Mouse (Mus musculus) CH12.LX (cell line): ENCODE results near the gene Oxtr. TPM values are rescaled to one million over a fixed set of nuclear protein-coding genes. Genes with fewer than 3 reads are reported as not detected.

ENCODE experiments used
- DNase-seq: peaks from one replicate; pipeline ENCODE4 v3.0.0-alpha.2; 2013; ENCODE audit errors: extremely low read depth
- H3K27ac ChIP-seq: 2 replicates; pipeline ENCODE4 v1.5.1; 2012; ENCODE audit warnings: low read depth, mild to moderate bottlenecking, control low read depth, moderate library complexity; ENCODE audit not compliant: insufficient read depth
- H3K27me3 ChIP-seq: replicated peaks from 2 replicates; pipeline ENCODE3; 2012; ENCODE audit warnings: inconsistent platforms
- H3K36me3 ChIP-seq, 2 experiments: replicated peaks in 1 of 2; 2 replicates each; pipeline versions ENCODE3 to v1.6.1; 2012; ENCODE audit warnings: inconsistent platforms in 1 of 2, low read length in 1 of 2, mild to moderate bottlenecking in 1 of 2, mixed read lengths in 1 of 2, moderate library complexity in 1 of 2; ENCODE audit not compliant: control insufficient read depth in 1 of 2, insufficient read depth in 1 of 2
- H3K4me1 ChIP-seq, 2 experiments: 2 replicates each; pipeline ENCODE4 v1.6.1; 2012; ENCODE audit warnings: inconsistent platforms in 1 of 2, moderate library complexity in 1 of 2; ENCODE audit not compliant: insufficient read depth in 2 of 2, control insufficient read depth in 1 of 2
- H3K4me2 ChIP-seq: 2 replicates; pipeline ENCODE4 v1.6.1; 2012; ENCODE audit warnings: low read depth, mild to moderate bottlenecking, control low read depth; ENCODE audit not compliant: poor library complexity, insufficient read depth, severe bottlenecking
- H3K4me3 ChIP-seq, 3 experiments: fragments of 150-350 bp in 1 of 3; sonication (generic) in 1 of 3; replicated peaks in 1 of 3; 2 replicates each; pipeline versions ENCODE3 to v1.5.1; 2011 to 2012; ENCODE audit warnings: low read depth in 2 of 3, low read length in 2 of 3, mild to moderate bottlenecking in 2 of 3, moderate library complexity in 2 of 3, control low read depth in 1 of 3, improper control_type of control experiment in 1 of 3, inconsistent platforms in 1 of 3, mixed read lengths in 1 of 3; ENCODE audit not compliant: poor library complexity in 1 of 3
- H3K79me2 ChIP-seq: replicated peaks from 2 replicates; pipeline ENCODE4 v1.6.1; 2012; ENCODE audit warnings: mild to moderate bottlenecking, moderate library complexity; ENCODE audit not compliant: control insufficient read depth, poor library complexity, insufficient read depth, severe bottlenecking; ENCODE audit errors: extremely low read depth
- H3K9ac ChIP-seq: 2 replicates; pipeline ENCODE4 v1.6.1; 2012; ENCODE audit warnings: low read depth, mild to moderate bottlenecking, control low read depth, moderate library complexity; ENCODE audit not compliant: insufficient read depth
- H3K9me3 ChIP-seq: replicated peaks from 2 replicates; pipeline ENCODE3; 2012; ENCODE audit warnings: low read length, inconsistent platforms, mixed read lengths
- BHLHE40 ChIP-seq: IDR thresholded peaks from 2 replicates; pipeline ENCODE4 v1.6.1; 2011; ENCODE audit warnings: mild to moderate bottlenecking, low read depth, low read length, improper control_type of control experiment
- CHD2 ChIP-seq: IDR thresholded peaks from 2 replicates; pipeline ENCODE4 v1.6.1; 2011; ENCODE audit warnings: low read length, improper control_type of control experiment
- CTCF ChIP-seq, 2 experiments: IDR thresholded peaks in 1 of 2; conservative IDR thresholded peaks in 1 of 2; 2 replicates each; pipeline ENCODE4 v1.5.1; 2011 to 2012; ENCODE audit warnings: low read depth in 2 of 2, low read length in 2 of 2, improper control_type of control experiment in 1 of 2, inconsistent platforms in 1 of 2, mild to moderate bottlenecking in 1 of 2, moderate library complexity in 1 of 2
- ELF1 ChIP-seq: IDR thresholded peaks from 2 replicates; pipeline ENCODE4 v1.6.1; 2014; ENCODE audit warnings: low read depth, mild to moderate bottlenecking, inconsistent platforms, low read length, improper control_type of control experiment
- GABPA ChIP-seq: IDR thresholded peaks from 2 replicates; pipeline ENCODE4 v1.6.1; 2012; ENCODE audit warnings: low read depth, low read length, improper control_type of control experiment, inconsistent platforms; ENCODE audit not compliant: insufficient replicate concordance
- HCFC1 ChIP-seq: IDR thresholded peaks from 2 replicates; pipeline ENCODE4 v1.6.1; 2012; ENCODE audit warnings: low read depth, mild to moderate bottlenecking, inconsistent platforms, low read length, improper control_type of control experiment
- JUN ChIP-seq: IDR thresholded peaks from 2 replicates; pipeline ENCODE4 v1.6.1; 2011; ENCODE audit warnings: low read depth, mild to moderate bottlenecking, low read length, improper control_type of control experiment, moderate library complexity; ENCODE audit not compliant: insufficient read depth
- JUND ChIP-seq: conservative IDR thresholded peaks from 2 replicates; pipeline ENCODE4 v1.6.1; 2011; ENCODE audit warnings: low read depth, low read length, improper control_type of control experiment
- MAFK ChIP-seq: IDR thresholded peaks from 2 replicates; pipeline ENCODE4 v1.6.1; 2011; ENCODE audit warnings: low read length, improper control_type of control experiment; ENCODE audit not compliant: insufficient replicate concordance
- MAZ ChIP-seq: IDR thresholded peaks from 2 replicates; pipeline ENCODE4 v1.6.1; 2012; ENCODE audit warnings: low read depth, mild to moderate bottlenecking, inconsistent platforms, low read length, improper control_type of control experiment, moderate library complexity
- MEF2A ChIP-seq: IDR thresholded peaks from 2 replicates; pipeline ENCODE4 v1.6.1; 2014; ENCODE audit warnings: low read depth, mild to moderate bottlenecking, inconsistent platforms, low read length, improper control_type of control experiment, borderline replicate concordance
- MXI1 ChIP-seq: IDR thresholded peaks from 2 replicates; pipeline ENCODE4 v1.6.1; 2011; ENCODE audit warnings: mild to moderate bottlenecking, low read depth, low read length, improper control_type of control experiment
- NELFE ChIP-seq: IDR thresholded peaks from 2 replicates; pipeline ENCODE4 v1.6.1; 2011; ENCODE audit warnings: low read depth, low read length, improper control_type of control experiment
- NRF1 ChIP-seq: IDR thresholded peaks from 2 replicates; pipeline ENCODE4 v1.6.1; 2014; ENCODE audit warnings: low read depth, mild to moderate bottlenecking, inconsistent platforms, low read length, improper control_type of control experiment, moderate library complexity
- PAX5 ChIP-seq: IDR thresholded peaks from 2 replicates; pipeline ENCODE4 v1.6.1; 2012; ENCODE audit warnings: low read length, inconsistent platforms, mixed read lengths
- POLR2A ChIP-seq: IDR thresholded peaks from 2 replicates; pipeline ENCODE4 v1.6.1; 2011; ENCODE audit warnings: low read depth, mild to moderate bottlenecking, improper control_type of control experiment, low read length
- RCOR1 ChIP-seq: conservative IDR thresholded peaks from 2 replicates; pipeline ENCODE4 v1.6.1; 2012; ENCODE audit warnings: low read depth, mild to moderate bottlenecking, inconsistent platforms, low read length, improper control_type of control experiment
- SIN3A ChIP-seq: IDR thresholded peaks from 2 replicates; pipeline ENCODE4 v1.6.1; 2012; ENCODE audit warnings: low read length, improper control_type of control experiment, inconsistent platforms
- TBP ChIP-seq: conservative IDR thresholded peaks from 2 replicates; pipeline ENCODE4 v1.6.1; 2011; ENCODE audit warnings: low read depth, low read length, improper control_type of control experiment
- UBTF ChIP-seq: IDR thresholded peaks from 2 replicates; pipeline ENCODE4 v1.6.1; 2012; ENCODE audit warnings: low read depth, mild to moderate bottlenecking, inconsistent platforms, low read length, improper control_type of control experiment, moderate library complexity
- USF1 ChIP-seq: IDR thresholded peaks from 2 replicates; pipeline ENCODE4 v1.6.1; 2014; ENCODE audit warnings: low read depth, mild to moderate bottlenecking, inconsistent platforms, low read length, improper control_type of control experiment
- USF2 ChIP-seq: conservative IDR thresholded peaks from 2 replicates; pipeline ENCODE4 v1.6.1; 2011; ENCODE audit warnings: low read depth, low read length, improper control_type of control experiment
- ZC3H11A ChIP-seq: IDR thresholded peaks from 2 replicates; pipeline ENCODE4 v1.6.1; 2012; ENCODE audit warnings: low read depth, mild to moderate bottlenecking, inconsistent platforms, low read length, improper control_type of control experiment
- ZKSCAN1 ChIP-seq: IDR thresholded peaks from 2 replicates; pipeline ENCODE4 v1.6.1; 2012; ENCODE audit warnings: low read depth, inconsistent platforms, low read length, improper control_type of control experiment, borderline replicate concordance
- ZNF384 ChIP-seq: IDR thresholded peaks from 2 replicates; pipeline ENCODE4 v1.6.1; 2012; ENCODE audit warnings: low read depth, low read length, improper control_type of control experiment, inconsistent platforms
- dilution Hi-C: fragments of 300-500 bp; cut with MboI; formaldehyde crosslinking; loops from 2 replicates; pipeline ENCODE4 v1.14.3; 2020; ENCODE audit warnings: low sequenced_read_pairs; ENCODE audit not compliant: extremely low pct_unique_long_range_greater_than_20kb, extremely low pct_ligation_motif_present
- in situ Hi-C: fragments of 300-500 bp; cut with MboI; formaldehyde crosslinking; loops from 3 replicates; pipeline ENCODE4 v1.14.3; 2019; ENCODE audit warnings: low sequenced_read_pairs, low pct_ligation_motif_present, low pct_unique_long_range_greater_than_20kb, mixed read lengths
- polyA plus RNA-seq: library from polyadenylated mRNA; unstranded; fragments of >175 nt; gene quantifications from 2 replicates; pipeline ENCODE4 v1.2.1, GENCODE M21; 2012; ENCODE audit warnings: low read depth; ENCODE audit not compliant: insufficient read length
- total RNA-seq, 2 experiments: library from RNA; depleted of rRNA; stranded (reverse); fragments of 300-350 nt in 1 of 2; fragments of >200 nt in 1 of 2; gene quantifications; 2 replicates each; pipeline ENCODE4 v1.2.3; 2012 to 2014

Gene Oxtr
- total and polyA plus RNA-seq, 3 experiments = not detected

DNA sequence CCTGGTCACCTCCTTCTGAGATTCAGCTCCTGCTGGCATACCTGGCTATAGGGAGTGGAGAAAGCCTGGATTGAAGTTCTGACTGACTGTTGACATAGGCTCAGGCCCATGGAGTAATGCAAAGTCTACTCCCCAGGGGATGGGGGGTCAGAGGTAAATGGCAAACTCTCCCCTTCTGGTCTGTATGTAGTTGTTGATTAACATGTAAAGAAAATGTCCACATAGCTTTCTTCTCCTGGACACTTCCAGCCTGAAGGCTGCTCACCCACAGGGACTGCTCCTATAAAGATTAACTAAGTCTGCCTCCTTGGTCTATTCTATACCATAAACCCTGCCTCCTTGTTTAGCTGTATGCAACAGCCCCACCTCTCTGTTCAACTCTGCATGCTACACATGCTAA, 23.7 kb downstream of the Oxtr start:
- in situ Hi-C loops (no loop called here), dilution Hi-C loops (no loop called here)
- Histone ChIP-seq H3K79me2 (no peaks in the 10 kb centered on the region), H3K4me3 (no peak overlapping the region), H3K36me3 (no peaks in the 10 kb centered on the region), H3K9ac (no peak overlapping the region), H3K27me3 (peaks cover 15% of the 10 kb centered on the region), H3K4me1 (peaks cover 0 to 6% of the 10 kb centered on the region in 2 experiments; a peak in 1 of 4 replicates), H3K27ac (no peak overlapping the region), H3K9me3 (peaks cover 3% of the 10 kb centered on the region), H3K4me2 (no peak overlapping the region)
- no peak for TF ChIP-seq MXI1
- TF ChIP-seq BHLHE40 = no peak
- TF ChIP-seq UBTF = no peak
- no peak for TF ChIP-seq NRF1
- TF ChIP-seq SIN3A = no peak
- no peak for TF ChIP-seq GABPA
- TF ChIP-seq CHD2 = no peak
- TF ChIP-seq MEF2A = no peak
- no peak for TF ChIP-seq ZKSCAN1
- no peak for TF ChIP-seq POLR2A
- DNase-seq = no peak

DNA sequence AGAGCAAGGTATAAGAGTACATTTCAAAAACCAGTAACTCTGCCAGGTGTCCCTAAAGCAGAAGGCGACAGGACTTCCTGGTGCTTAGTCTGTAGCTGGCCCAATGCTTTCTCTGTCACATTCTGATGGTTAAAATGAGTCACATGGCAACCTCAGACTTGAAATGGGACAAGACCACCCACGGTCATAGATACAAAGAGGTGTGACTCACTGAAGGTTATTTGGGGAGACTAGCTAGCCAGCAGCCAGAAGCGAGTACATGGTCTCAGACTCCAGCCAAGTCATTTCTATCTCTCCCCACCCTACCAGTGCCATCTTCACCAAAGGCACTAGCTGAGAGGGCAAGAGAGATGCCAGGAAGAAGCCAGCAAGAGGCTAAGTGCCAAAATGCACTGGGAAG, 24.3 kb downstream of the Oxtr start:
- Histone ChIP-seq H3K27me3 (peaks cover 15% of the 10 kb centered on the region), H3K9me3 (peaks cover 2% of the 10 kb centered on the region), H3K79me2 (no peaks in the 10 kb centered on the region), H3K4me2 (no peak overlapping the region), H3K27ac (no peak overlapping the region), H3K4me3 (no peak overlapping the region), H3K36me3 (no peaks in the 10 kb centered on the region), H3K4me1 (peaks cover 0 to 6% of the 10 kb centered on the region in 2 experiments; a peak in 1 of 4 replicates), H3K9ac (no peak overlapping the region)
- TF ChIP-seq USF1 = no peak
- TF ChIP-seq MAFK = no peak
- TF ChIP-seq ZKSCAN1 = no peak
- TF ChIP-seq RCOR1 = no peak
- no peak for TF ChIP-seq MAZ
- no peak for TF ChIP-seq NRF1
- TF ChIP-seq CTCF (conservative IDR thresholded peaks at IDR 0.05 in 1 of 2, IDR thresholded peaks at IDR 0.05 in 1 of 2; ENCODE audit: low read depth in 2 of 2, low read length in 2 of 2) = no peak
- TF ChIP-seq JUN = no peak
- no peak for TF ChIP-seq USF2
- TF ChIP-seq ZNF384 = no peak
- TF ChIP-seq TBP = no peak
- TF ChIP-seq NELFE = no peak
- TF ChIP-seq PAX5 = no peak
- TF ChIP-seq ELF1 = no peak
- no peak for TF ChIP-seq HCFC1
- no peak for TF ChIP-seq JUND
- no peak for TF ChIP-seq ZC3H11A
- dilution Hi-C loops (no loop called here), in situ Hi-C loops (no loop called here)
- DNase-seq = no peak
